Mouse (Mus musculus): ENCODE measurements around the gene Slc25a18. TPM values are rescaled to one million over a fixed set of nuclear protein-coding genes. Genes with fewer than 3 reads are reported as not detected.

The Slc25a18 gene
- total RNA-seq, 2 experiments from 2014 or later = 0.13 TPM; not detected in 1

DNA sequence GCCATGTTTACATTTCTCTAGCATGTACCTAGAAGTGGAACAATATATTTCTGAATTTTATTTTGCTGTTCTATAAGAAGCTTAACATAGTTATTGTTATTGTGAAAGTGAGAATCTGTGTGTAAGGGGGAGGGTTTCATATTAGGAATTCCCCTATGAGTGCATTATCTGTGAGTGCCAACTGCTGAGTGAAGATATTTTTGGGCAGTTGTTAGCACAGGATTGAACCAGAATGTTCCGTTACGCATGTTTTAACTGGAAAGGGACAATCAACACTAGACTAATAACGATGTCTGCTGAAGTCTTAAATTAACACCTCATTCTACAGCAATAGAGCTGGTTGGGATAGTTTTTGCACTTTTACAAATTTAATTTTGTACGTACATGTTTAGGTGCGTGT is 68.4 kb downstream of the Slc25a18 start:
- no peak for DNase-seq

Small RNA genes lying within 50 kb of the gene (microRNA-seq; reads per million reads assigned to microRNA genes)
- 0 reads per million in 2 experiments for gene Gm25193 (ENCODE audit: borderline replicate concordance in 2 of 2)

Other genes with a start within 250 kb of the Slc25a18 start
- gene Hdhd5, start 242.3 kb upstream of the Slc25a18 start, total RNA-seq (2021) = 10 to 100 TPM; 24.7 to 27.2 TPM
- gene Cecr2, start 107.2 kb upstream of the Slc25a18 start, total RNA-seq (2021) = 10 to 100 TPM in 1 of 2 experiments, 1 to 10 TPM in 1; 8.6 to 11.4 TPM
- 100 to 1,000 TPM; 114 to 127 TPM for gene Atp6v1e1, start 49.2 kb downstream of the Slc25a18 start, total RNA-seq (2021)
- gene Bcl2l13, start 62.6 kb downstream of the Slc25a18 start, total RNA-seq (2021) = 10 to 100 TPM; 63.9 to 64.8 TPM
- under 1 TPM; 0.48 to 0.87 TPM for gene Bid, start 143.3 kb downstream of the Slc25a18 start, total RNA-seq (2021)

Measured in gastrocnemius, postnatal 25 days (tissue).